Mouse (Mus musculus) cortical plate, adult 2 months (tissue): ENCODE measurements around the gene Soga1.

Source experiments
- CTCF ChIP-seq: fragments of 200-500 bp; IDR thresholded peaks from 2 replicates; pipeline ENCODE4 v1.5.1; 2011; ENCODE audit warnings: mild to moderate bottlenecking, control low read depth, low read length; ENCODE audit not compliant: insufficient read depth; ENCODE audit errors: extremely low read depth
- POLR2A ChIP-seq: fragments of 200-500 bp; IDR thresholded peaks from 2 replicates; pipeline ENCODE4 v1.6.1; 2011; ENCODE audit warnings: mild to moderate bottlenecking, low read length, control low read depth; ENCODE audit not compliant: insufficient read depth; ENCODE audit errors: extremely low read depth

DNA sequence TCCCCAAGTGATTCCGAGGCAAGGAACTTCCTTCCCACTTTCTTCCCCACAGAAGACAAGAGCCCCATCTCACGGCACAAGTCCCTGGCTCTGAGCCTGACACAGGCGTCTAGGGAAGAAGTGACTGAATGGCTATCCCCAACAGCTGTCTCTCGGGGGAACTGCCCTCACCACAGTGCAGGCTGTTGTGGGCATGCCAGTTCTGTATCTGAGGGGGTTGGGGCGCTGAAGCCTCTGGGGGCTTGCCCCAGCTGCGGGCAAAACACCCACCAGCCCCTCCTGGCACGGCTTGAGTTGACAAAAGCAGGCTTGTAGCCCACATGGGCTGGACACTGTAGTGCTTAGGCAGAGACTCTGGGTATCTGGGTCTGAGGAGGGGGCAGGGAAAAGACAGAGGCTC is 14.9 kb downstream of the Soga1 start:
- TF ChIP-seq CTCF (no peak), POLR2A (no peak)
